Mouse (Mus musculus) CH12.LX (cell line): Measurements from ENCODE around the gene Ugcg. TPM values are rescaled to one million over a fixed set of nuclear protein-coding genes. Genes with fewer than 3 reads are reported as not detected.

Experiments used
- DNase-seq: peaks from one replicate; pipeline ENCODE4 v3.0.0-alpha.2; 2013; ENCODE audit errors: extremely low read depth
- H3K27ac ChIP-seq: 2 replicates; pipeline ENCODE4 v1.5.1; 2012; ENCODE audit warnings: low read depth, mild to moderate bottlenecking, control low read depth, moderate library complexity; ENCODE audit not compliant: insufficient read depth
- H3K27me3 ChIP-seq: replicated peaks from 2 replicates; pipeline ENCODE3; 2012; ENCODE audit warnings: inconsistent platforms
- H3K36me3 ChIP-seq, 2 experiments: replicated peaks in 1 of 2; 2 replicates each; pipeline versions ENCODE3 to v1.6.1; 2012; ENCODE audit warnings: inconsistent platforms in 1 of 2, low read length in 1 of 2, mild to moderate bottlenecking in 1 of 2, mixed read lengths in 1 of 2, moderate library complexity in 1 of 2; ENCODE audit not compliant: control insufficient read depth in 1 of 2, insufficient read depth in 1 of 2
- H3K4me1 ChIP-seq, 2 experiments: 2 replicates each; pipeline ENCODE4 v1.6.1; 2012; ENCODE audit warnings: inconsistent platforms in 1 of 2, moderate library complexity in 1 of 2; ENCODE audit not compliant: insufficient read depth in 2 of 2, control insufficient read depth in 1 of 2
- H3K4me2 ChIP-seq: 2 replicates; pipeline ENCODE4 v1.6.1; 2012; ENCODE audit warnings: low read depth, mild to moderate bottlenecking, control low read depth; ENCODE audit not compliant: poor library complexity, insufficient read depth, severe bottlenecking
- H3K4me3 ChIP-seq, 3 experiments: fragments of 150-350 bp in 1 of 3; sonication (generic) in 1 of 3; replicated peaks in 1 of 3; 2 replicates each; pipeline versions ENCODE3 to v1.5.1; 2011 to 2012; ENCODE audit warnings: low read depth in 2 of 3, low read length in 2 of 3, mild to moderate bottlenecking in 2 of 3, moderate library complexity in 2 of 3, control low read depth in 1 of 3, improper control_type of control experiment in 1 of 3, inconsistent platforms in 1 of 3, mixed read lengths in 1 of 3; ENCODE audit not compliant: poor library complexity in 1 of 3
- H3K79me2 ChIP-seq: replicated peaks from 2 replicates; pipeline ENCODE4 v1.6.1; 2012; ENCODE audit warnings: mild to moderate bottlenecking, moderate library complexity; ENCODE audit not compliant: control insufficient read depth, poor library complexity, insufficient read depth, severe bottlenecking; ENCODE audit errors: extremely low read depth
- H3K9ac ChIP-seq: 2 replicates; pipeline ENCODE4 v1.6.1; 2012; ENCODE audit warnings: low read depth, mild to moderate bottlenecking, control low read depth, moderate library complexity; ENCODE audit not compliant: insufficient read depth
- H3K9me3 ChIP-seq: replicated peaks from 2 replicates; pipeline ENCODE3; 2012; ENCODE audit warnings: low read length, inconsistent platforms, mixed read lengths
- BHLHE40 ChIP-seq: IDR thresholded peaks from 2 replicates; pipeline ENCODE4 v1.6.1; 2011; ENCODE audit warnings: mild to moderate bottlenecking, low read depth, low read length, improper control_type of control experiment
- ELF1 ChIP-seq: IDR thresholded peaks from 2 replicates; pipeline ENCODE4 v1.6.1; 2014; ENCODE audit warnings: low read depth, mild to moderate bottlenecking, inconsistent platforms, low read length, improper control_type of control experiment
- GABPA ChIP-seq: IDR thresholded peaks from 2 replicates; pipeline ENCODE4 v1.6.1; 2012; ENCODE audit warnings: low read depth, low read length, improper control_type of control experiment, inconsistent platforms; ENCODE audit not compliant: insufficient replicate concordance
- IRF4 ChIP-seq: IDR thresholded peaks from 2 replicates; pipeline ENCODE4 v1.6.1; 2014; ENCODE audit warnings: low read depth, mild to moderate bottlenecking, inconsistent platforms, low read length, improper control_type of control experiment
- JUN ChIP-seq: IDR thresholded peaks from 2 replicates; pipeline ENCODE4 v1.6.1; 2011; ENCODE audit warnings: low read depth, mild to moderate bottlenecking, low read length, improper control_type of control experiment, moderate library complexity; ENCODE audit not compliant: insufficient read depth
- KAT2A ChIP-seq: IDR thresholded peaks from 2 replicates; pipeline ENCODE4 v1.6.1; 2012; ENCODE audit warnings: low read length, improper control_type of control experiment, inconsistent platforms; ENCODE audit not compliant: insufficient replicate concordance
- MAFK ChIP-seq: IDR thresholded peaks from 2 replicates; pipeline ENCODE4 v1.6.1; 2011; ENCODE audit warnings: low read length, improper control_type of control experiment; ENCODE audit not compliant: insufficient replicate concordance
- MAX ChIP-seq: IDR thresholded peaks from 2 replicates; pipeline ENCODE4 v1.6.1; 2011; ENCODE audit warnings: low read length, improper control_type of control experiment
- MAZ ChIP-seq: IDR thresholded peaks from 2 replicates; pipeline ENCODE4 v1.6.1; 2012; ENCODE audit warnings: low read depth, mild to moderate bottlenecking, inconsistent platforms, low read length, improper control_type of control experiment, moderate library complexity
- MEF2A ChIP-seq: IDR thresholded peaks from 2 replicates; pipeline ENCODE4 v1.6.1; 2014; ENCODE audit warnings: low read depth, mild to moderate bottlenecking, inconsistent platforms, low read length, improper control_type of control experiment, borderline replicate concordance
- MYC ChIP-seq: IDR thresholded peaks from 2 replicates; pipeline ENCODE4 v1.6.1; 2011; ENCODE audit warnings: low read depth, mild to moderate bottlenecking, improper control_type of control experiment, low read length
- NELFE ChIP-seq: IDR thresholded peaks from 2 replicates; pipeline ENCODE4 v1.6.1; 2011; ENCODE audit warnings: low read depth, low read length, improper control_type of control experiment
- PAX5 ChIP-seq: IDR thresholded peaks from 2 replicates; pipeline ENCODE4 v1.6.1; 2012; ENCODE audit warnings: low read length, inconsistent platforms, mixed read lengths
- POLR2A ChIP-seq: IDR thresholded peaks from 2 replicates; pipeline ENCODE4 v1.6.1; 2011; ENCODE audit warnings: low read depth, mild to moderate bottlenecking, improper control_type of control experiment, low read length
- POLR2AphosphoS2 ChIP-seq: IDR thresholded peaks from 2 replicates; pipeline ENCODE4 v1.6.1; 2011; ENCODE audit warnings: low read depth, low read length, improper control_type of control experiment
- SMC3 ChIP-seq: IDR thresholded peaks from 2 replicates; pipeline ENCODE4 v1.6.1; 2011; ENCODE audit warnings: low read depth, low read length, improper control_type of control experiment
- TBP ChIP-seq: conservative IDR thresholded peaks from 2 replicates; pipeline ENCODE4 v1.6.1; 2011; ENCODE audit warnings: low read depth, low read length, improper control_type of control experiment
- TCF12 ChIP-seq: IDR thresholded peaks from 2 replicates; pipeline ENCODE4 v1.6.1; 2014; ENCODE audit warnings: low read depth, mild to moderate bottlenecking, inconsistent platforms, low read length, improper control_type of control experiment
- UBTF ChIP-seq: IDR thresholded peaks from 2 replicates; pipeline ENCODE4 v1.6.1; 2012; ENCODE audit warnings: low read depth, mild to moderate bottlenecking, inconsistent platforms, low read length, improper control_type of control experiment, moderate library complexity
- USF2 ChIP-seq: conservative IDR thresholded peaks from 2 replicates; pipeline ENCODE4 v1.6.1; 2011; ENCODE audit warnings: low read depth, low read length, improper control_type of control experiment
- ZKSCAN1 ChIP-seq: IDR thresholded peaks from 2 replicates; pipeline ENCODE4 v1.6.1; 2012; ENCODE audit warnings: low read depth, inconsistent platforms, low read length, improper control_type of control experiment, borderline replicate concordance
- ZMIZ1 ChIP-seq: IDR thresholded peaks from 2 replicates; pipeline ENCODE4 v1.6.1; 2012; ENCODE audit warnings: low read depth, mild to moderate bottlenecking, inconsistent platforms, low read length, improper control_type of control experiment
- ZNF384 ChIP-seq: IDR thresholded peaks from 2 replicates; pipeline ENCODE4 v1.6.1; 2012; ENCODE audit warnings: low read depth, low read length, improper control_type of control experiment, inconsistent platforms
- dilution Hi-C: fragments of 300-500 bp; cut with MboI; formaldehyde crosslinking; loops from 2 replicates; pipeline ENCODE4 v1.14.3; 2020; ENCODE audit warnings: low sequenced_read_pairs; ENCODE audit not compliant: extremely low pct_unique_long_range_greater_than_20kb, extremely low pct_ligation_motif_present
- in situ Hi-C: fragments of 300-500 bp; cut with MboI; formaldehyde crosslinking; loops from 3 replicates; pipeline ENCODE4 v1.14.3; 2019; ENCODE audit warnings: low sequenced_read_pairs, low pct_ligation_motif_present, low pct_unique_long_range_greater_than_20kb, mixed read lengths
- polyA plus RNA-seq: library from polyadenylated mRNA; unstranded; fragments of >175 nt; gene quantifications from 2 replicates; pipeline ENCODE4 v1.2.1, GENCODE M21; 2012; ENCODE audit warnings: low read depth; ENCODE audit not compliant: insufficient read length
- total RNA-seq, 2 experiments: library from RNA; depleted of rRNA; stranded (reverse); fragments of 300-350 nt in 1 of 2; fragments of >200 nt in 1 of 2; gene quantifications; 2 replicates each; pipeline ENCODE4 v1.2.3; 2012 to 2014

Gene Ugcg
- total and polyA plus RNA-seq, 3 experiments, result 25.8 to 69.5 (median 28.7) TPM

GRCm38 (mm10) chr4:59167251-59167847 lies 21.7 kb upstream of the Ugcg start:
- Histone ChIP-seq H3K4me2 (no peak overlapping the region), H3K9ac (no peak overlapping the region), H3K27me3 (no peaks in the 10 kb centered on the region), H3K4me1 (peaks cover 0 to 5% of the 10 kb centered on the region in 2 experiments; a peak in 1 of 4 replicates), H3K9me3 (no peaks in the 10 kb centered on the region), H3K36me3 (no peaks in the 10 kb centered on the region), H3K27ac (no peak overlapping the region), H3K4me3 (no peak overlapping the region), H3K79me2 (no peaks in the 10 kb centered on the region)
- TF ChIP-seq MEF2A (no peak), IRF4 (no peak)
- dilution Hi-C loops, result no loop called here
- in situ Hi-C loops, result no loop called here
- no peak for DNase-seq

- dilution Hi-C loops, result no loop called here
- no peaks in the 10 kb centered on the region for H3K4me1 ChIP-seq
Observed at GRCm38 (mm10) chr4:59169981-59170380, 19.1 kb upstream of the Ugcg start.

GRCm38 (mm10) chr4:59172616-59173015 lies 16.4 kb upstream of the Ugcg start:
- in situ Hi-C loops (no loop called here), dilution Hi-C loops (no loop called here)
- Histone ChIP-seq H3K79me2 (no peaks in the 10 kb centered on the region), H3K9me3 (no peaks in the 10 kb centered on the region), H3K4me2 (no peak overlapping the region)
- TF ChIP-seq PAX5 (no peak), SMC3 (no peak), GABPA (no peak), ELF1 (no peak), MAZ (no peak), USF2 (no peak), UBTF (no peak), ZMIZ1 (no peak), TBP (no peak)
- TF ChIP-seq, all 38 proteins: peak for 0
- Histone ChIP-seq H3K36me3 (no peaks in the 10 kb centered on the region), H3K4me1 (no peaks in the 10 kb centered on the region), H3K9ac (no peak overlapping the region), H3K4me3 (no peak overlapping the region), H3K27me3 (no peaks in the 10 kb centered on the region), H3K27ac (no peak overlapping the region)
- DNase-seq, result no peak

More at GRCm38 (mm10) chr4:59169981-59170380, 19.1 kb upstream of the Ugcg start:
- Histone ChIP-seq H3K4me2 (no peak overlapping the region), H3K9ac (no peak overlapping the region), H3K36me3 (no peaks in the 10 kb centered on the region), H3K4me3 (no peak overlapping the region), H3K27me3 (no peaks in the 10 kb centered on the region), H3K9me3 (no peaks in the 10 kb centered on the region), H3K79me2 (no peaks in the 10 kb centered on the region), H3K27ac (no peak overlapping the region)
- DNase-seq, result no peak
- TF ChIP-seq ZNF384 (no peak), PAX5 (no peak), MAZ (no peak), POLR2A (no peak), ELF1 (no peak), BHLHE40 (no peak), MAX (no peak), UBTF (no peak), ZKSCAN1 (no peak), POLR2AphosphoS2 (no peak), JUN (no peak), ZMIZ1 (no peak), TCF12 (no peak), GABPA (no peak), MEF2A (no peak), KAT2A (no peak), NELFE (no peak), MYC (no peak), MAFK (no peak)
- in situ Hi-C loops, result no loop called here
